Mouse (Mus musculus) erythroblast, embryonic 14.5 days (primary cell): ENCODE measurements around the gene Klhl7.

Experiments used
- GATA1 ChIP-seq: IDR thresholded peaks from 2 replicates; pipeline ENCODE4 v1.6.1; 2012; ENCODE audit warnings: low read length, inconsistent platforms, mixed read lengths
- TAL1 ChIP-seq: IDR thresholded peaks from 3 replicates; pipeline ENCODE4 v1.6.1; 2012; ENCODE audit warnings: low read length, inconsistent platforms, mixed read lengths

DNA sequence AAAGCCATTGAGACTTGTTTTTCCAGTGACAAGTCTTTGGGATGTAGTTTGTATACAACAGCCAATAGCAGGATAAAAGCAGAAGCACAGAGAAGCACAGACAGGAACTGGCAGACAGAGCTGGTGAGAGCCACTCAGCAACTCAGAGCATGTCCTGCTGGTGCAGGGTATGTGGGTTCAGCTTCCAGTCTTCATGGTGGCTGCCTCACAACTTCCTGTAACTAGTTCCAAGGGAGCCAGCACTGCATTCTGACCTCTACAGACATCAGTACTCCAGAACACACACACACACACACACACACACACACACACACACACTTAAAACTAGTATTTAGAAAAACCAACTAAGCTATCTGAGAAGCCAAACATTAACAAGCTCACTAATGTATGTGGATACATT lies 71.7 kb downstream of the Klhl7 start:
- TF ChIP-seq GATA1 (no peak), TAL1 (no peak)
